Mouse (Mus musculus) forebrain, embryonic 13.5 days (tissue): ENCODE data around the gene Fancf. TPM values are rescaled to one million over a fixed set of nuclear protein-coding genes. Genes with fewer than 3 reads are reported as not detected.

Source experiments
- ATAC-seq: fragments of 200-750 bp; cut with Nextera tagmentation; 2 replicates; pipeline ENCODE4 v1.8.0; 2017
- H3K27ac ChIP-seq: fragments of 300-500 bp; sonication (generic); 2 replicates; pipeline ENCODE4 v1.5.1; 2015; ENCODE audit warnings: inconsistent platforms, mild to moderate bottlenecking, moderate library complexity
- H3K27me3 ChIP-seq: fragments of 300-500 bp; sonication (generic); 2 replicates; pipeline ENCODE4 v1.6.1; 2015; ENCODE audit warnings: mild to moderate bottlenecking, inconsistent platforms
- H3K36me3 ChIP-seq: fragments of 300-500 bp; sonication (generic); 2 replicates; pipeline ENCODE4 v1.6.1; 2015; ENCODE audit warnings: mild to moderate bottlenecking, inconsistent platforms; ENCODE audit not compliant: poor library complexity, severe bottlenecking
- H3K4me1 ChIP-seq: fragments of 300-500 bp; sonication (generic); 2 replicates; pipeline ENCODE4 v1.6.1; 2015; ENCODE audit warnings: inconsistent platforms
- H3K4me2 ChIP-seq: fragments of 300-500 bp; sonication (generic); 2 replicates; pipeline ENCODE4 v1.6.1; 2015; ENCODE audit warnings: inconsistent platforms, mild to moderate bottlenecking, moderate library complexity
- H3K4me3 ChIP-seq: fragments of 300-500 bp; sonication (generic); 2 replicates; pipeline ENCODE4 v1.5.1; 2015; ENCODE audit warnings: mild to moderate bottlenecking, inconsistent platforms
- H3K9ac ChIP-seq: fragments of 300-500 bp; sonication (generic); 2 replicates; pipeline ENCODE4 v1.6.1; 2015; ENCODE audit warnings: mild to moderate bottlenecking, inconsistent platforms
- H3K9me3 ChIP-seq: fragments of 300-500 bp; sonication (generic); replicated peaks from 2 replicates; pipeline ENCODE4 v1.6.1; 2016; ENCODE audit warnings: inconsistent platforms
- WGBS: fragments of 180-500 bp; shearing (Covaris S2); methylation state at CpG from one replicate; pipeline ENCODE4 v1.1.7; 2015; 5-methylcytosine and 5-hydroxymethylcytosine counted together
- polyA plus RNA-seq: library from polyadenylated mRNA; unstranded; fragments of >200 nt; fragmentation: Nextera tagmentation; extraction: Ambion mirVana; gene quantifications from 2 replicates; pipeline ENCODE4 v1.2.1, GENCODE M21; 2015

Gene Fancf
- polyA plus RNA-seq, 1 experiment from 2014 or later = 5.2 TPM

GRCm38 (mm10) chr7:51823562-51824338 is 38.3 kb downstream of the Fancf start:
- ATAC-seq = peak; percentile 79
- Histone ChIP-seq H3K4me3 (no peak overlapping the region), H3K36me3 (no peaks in the 10 kb centered on the region), H3K9me3 (no peaks in the 10 kb centered on the region), H3K27ac (peak overlapping the region; percentile 57), H3K4me2 (no peak overlapping the region), H3K9ac (no peak overlapping the region), H3K4me1 (0 out of 2 replicates have a peak, but pooled peaks cover 3% of the 10 kb centered on the region), H3K27me3 (no peaks in the 10 kb centered on the region)
- 66% methylated on average over 7 of the region's 7 CpGs for WGBS

GRCm38 (mm10) chr7:51821467-51821866 is 40.6 kb downstream of the Fancf start:
- H3K36me3 ChIP-seq = no peaks in the 10 kb centered on the region
- H3K9me3 ChIP-seq = no peaks in the 10 kb centered on the region
- no peak overlapping the region for H3K4me3 ChIP-seq
- H3K9ac ChIP-seq = no peak overlapping the region
- WGBS = 71% methylated on average over 2 of the region's 2 CpGs
- no peak for ATAC-seq
- no peaks in the 10 kb centered on the region for H3K27me3 ChIP-seq
- no peak overlapping the region for H3K27ac ChIP-seq
- H3K4me1 ChIP-seq = 0 out of 2 replicates have a peak, but pooled peaks cover 3% of the 10 kb centered on the region
- no peak overlapping the region for H3K4me2 ChIP-seq

GRCm38 (mm10) chr7:51819891-51820290 is 42.2 kb downstream of the Fancf start:
- ATAC-seq = no peak

GRCm38 (mm10) chr7:51818251-51818974 is 43.7 kb downstream of the Fancf start:
- no peak overlapping the region for H3K4me2 ChIP-seq
- ATAC-seq = no peak
- no peak overlapping the region for H3K4me3 ChIP-seq
- WGBS = 76% methylated on average over 3 of the region's 3 CpGs
- H3K4me1 ChIP-seq = no peaks in the 10 kb centered on the region
- H3K27me3 ChIP-seq = no peaks in the 10 kb centered on the region
- no peaks in the 10 kb centered on the region for H3K36me3 ChIP-seq
- no peaks in the 10 kb centered on the region for H3K9me3 ChIP-seq
- no peak overlapping the region for H3K27ac ChIP-seq
- H3K9ac ChIP-seq = no peak overlapping the region

More at GRCm38 (mm10) chr7:51819891-51820290, 42.2 kb downstream of the Fancf start:
- Histone ChIP-seq H3K27me3 (no peaks in the 10 kb centered on the region), H3K27ac (no peak overlapping the region), H3K36me3 (no peaks in the 10 kb centered on the region), H3K4me3 (no peak overlapping the region), H3K9ac (no peak overlapping the region), H3K4me2 (no peak overlapping the region), H3K9me3 (no peaks in the 10 kb centered on the region), H3K4me1 (0 out of 2 replicates have a peak, but pooled peaks cover 3% of the 10 kb centered on the region)
- WGBS = 82% methylated on average over 1 of the region's 1 CpGs

- Histone ChIP-seq H3K9ac (no peak overlapping the region), H3K4me2 (no peak overlapping the region), H3K9me3 (no peaks in the 10 kb centered on the region), H3K36me3 (no peaks in the 10 kb centered on the region), H3K4me1 (no peaks in the 10 kb centered on the region), H3K27me3 (no peaks in the 10 kb centered on the region), H3K4me3 (no peak overlapping the region), H3K27ac (no peak overlapping the region)
- WGBS = 66% methylated on average over 3 of the region's 3 CpGs
- ATAC-seq = peak; percentile 34
These were observed 45.7 kb downstream of the Fancf start for GRCm38 (mm10) chr7:51816283-51816839.

- H3K27ac ChIP-seq = no peak overlapping the region
- 48% methylated on average over 4 of the region's 4 CpGs for WGBS
These were observed 46.4 kb downstream of the Fancf start for GRCm38 (mm10) chr7:51815473-51816282.

More at GRCm38 (mm10) chr7:51815473-51816282, 46.4 kb downstream of the Fancf start:
- peak; percentile 93 for ATAC-seq
- H3K4me2 ChIP-seq = no peak overlapping the region
- no peak overlapping the region for H3K9ac ChIP-seq
- no peak overlapping the region for H3K4me3 ChIP-seq
- H3K9me3 ChIP-seq = no peaks in the 10 kb centered on the region
- H3K27me3 ChIP-seq = no peaks in the 10 kb centered on the region
- no peaks in the 10 kb centered on the region for H3K4me1 ChIP-seq
- H3K36me3 ChIP-seq = no peaks in the 10 kb centered on the region

Other genes starting within 250 kb of the Fancf start
- 43.7 and 49.4 TPM in 2 replicates for gene Slc17a6, start 240.3 kb downstream of the Fancf start, polyA plus RNA-seq
- 22.8 and 25.0 TPM in 2 replicates for gene Gas2, start 252 bp downstream of the Fancf start, polyA plus RNA-seq
- 22.0 and 22.3 TPM in 2 replicates for gene Svip, start 143.8 kb upstream of the Fancf start, polyA plus RNA-seq
- gene 1700015G11Rik, start 153.5 kb upstream of the Fancf start, polyA plus RNA-seq = not detected in 2 replicates